Mouse (Mus musculus): ENCODE results near the gene Zfp317.
A peak's percentile ranks its signal among the peaks of the same experiment; 100 is the strongest.
"Not testable (repeated sequence)": the region's sequence is repeated elsewhere in the genome, so short reads cannot be mapped to it uniquely, and the experiment has no call there.

Zfp317 gene

DNA sequence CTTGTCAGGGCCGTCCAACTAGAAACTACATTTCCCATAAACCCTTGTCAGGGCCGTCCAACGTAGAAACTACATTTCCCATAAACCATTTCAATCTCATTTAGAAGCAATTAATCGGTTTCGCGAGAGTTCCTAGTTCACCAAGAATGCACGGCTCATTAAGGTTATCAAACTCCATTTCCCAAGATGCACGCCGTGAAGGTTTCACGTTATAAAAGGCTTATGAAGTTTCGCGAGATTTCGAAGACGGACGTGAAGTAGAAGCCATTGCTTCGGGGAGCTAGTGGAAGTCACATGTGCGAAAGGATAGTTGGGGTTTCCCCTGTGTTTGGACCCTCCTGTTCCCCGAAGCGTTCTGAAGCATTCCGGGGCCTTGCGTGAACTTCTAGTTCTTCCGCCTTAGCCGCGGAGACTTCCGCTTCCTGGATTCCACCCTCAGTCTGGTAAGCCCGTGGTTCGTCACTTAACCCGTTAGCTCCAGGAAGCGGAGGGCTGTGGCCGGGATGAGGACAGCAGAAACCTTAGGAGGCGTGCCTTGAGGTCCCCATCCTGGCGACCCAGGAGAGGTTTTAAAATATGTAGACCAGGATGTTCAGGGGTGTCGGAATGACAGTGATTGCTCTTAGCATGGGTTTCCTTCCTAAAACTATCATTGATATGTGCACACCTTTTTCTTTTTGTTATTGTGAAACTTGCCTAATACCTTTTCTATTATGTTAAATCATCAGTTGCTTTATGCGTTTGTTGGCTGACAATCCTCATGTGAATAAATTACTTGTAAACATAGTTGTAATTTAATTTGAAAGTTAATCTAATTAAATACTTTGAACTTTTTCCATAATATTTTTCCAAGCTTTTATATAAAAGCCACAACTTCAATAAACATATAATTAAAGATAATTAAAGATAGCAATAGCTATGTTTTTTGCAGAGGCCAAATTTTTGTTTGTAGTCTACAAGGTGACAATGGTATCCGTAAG lies at the start of gene Zfp317:
Zfp317 (plus strand) TSS at position 260 of the 980 bp plus-strand sequence.
- peak; percentile 96 for DNase-seq (ENCODE audit: low read depth)

DNA sequence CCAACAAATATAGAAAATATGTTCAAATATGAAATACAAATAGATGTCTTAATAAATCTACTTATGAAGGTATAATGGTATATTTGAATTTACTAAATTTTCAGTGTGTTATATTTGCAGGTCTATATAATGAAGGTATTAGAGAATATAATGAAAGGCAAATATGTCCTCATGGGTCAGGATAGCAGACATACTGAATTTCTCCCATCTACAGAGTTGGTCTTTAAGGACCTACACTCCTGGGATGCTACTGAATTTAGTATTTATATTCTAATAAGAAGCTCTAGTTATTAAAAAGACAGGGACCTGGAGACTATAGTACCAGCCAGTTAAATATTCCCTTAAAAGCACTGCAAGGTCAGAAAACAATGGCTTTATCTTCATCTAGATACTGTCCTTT lies 39.6 kb upstream of the Zfp317 start, which contains the start of gene Olfr855:
Olfr855 (plus strand) TSS at position 301 of the 400 bp plus-strand sequence.
- DNase-seq (ENCODE audit: low read depth) = no peak

DNA sequence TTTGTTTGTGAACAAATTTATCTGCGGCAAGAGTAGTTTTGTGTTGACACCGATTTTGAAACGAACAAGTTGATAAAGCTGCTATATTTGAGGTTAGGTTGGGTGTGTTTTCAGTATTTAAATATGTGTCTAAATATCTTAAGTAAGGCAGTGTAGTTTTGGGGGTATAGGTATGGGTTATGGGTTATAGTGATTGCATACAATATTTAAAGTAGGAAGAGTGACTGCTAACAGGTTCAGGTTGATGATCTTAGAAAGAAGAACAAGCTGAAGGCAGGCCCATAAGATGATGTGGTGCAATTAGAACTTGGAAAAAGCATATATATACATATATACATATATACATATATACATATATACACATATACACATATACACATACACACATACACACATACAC lies 605 bp upstream of the Zfp317 start:
- DNase-seq (ENCODE audit: low read depth) = no peak

DNA sequence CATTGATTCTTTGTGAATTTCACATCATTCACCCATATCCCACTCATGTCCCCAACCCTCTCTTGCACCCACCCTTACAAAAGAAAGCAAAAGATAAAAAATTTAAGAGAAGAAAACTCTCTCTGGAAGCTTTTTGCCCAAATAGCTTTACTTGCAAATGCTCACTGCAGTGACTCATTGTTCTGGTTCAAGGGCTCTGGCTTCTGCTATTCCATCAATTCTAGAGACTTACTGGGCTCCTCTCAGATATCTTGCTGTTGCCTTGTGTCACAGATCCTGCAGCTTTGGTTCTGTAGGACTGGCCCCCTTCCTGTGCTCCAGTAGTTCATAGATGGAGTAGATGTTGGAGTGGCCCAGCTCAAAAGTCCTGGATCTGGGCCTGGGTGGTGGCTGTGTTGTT lies 7.7 kb downstream of the Zfp317 start:
- no peak for DNase-seq (ENCODE audit: low read depth)

- DNase-seq (ENCODE audit: low read depth) = no peak
Observed at GRCm38 (mm10) chr9:19645193-19645592, 23.3 kb downstream of the Zfp317 start.

DNA sequence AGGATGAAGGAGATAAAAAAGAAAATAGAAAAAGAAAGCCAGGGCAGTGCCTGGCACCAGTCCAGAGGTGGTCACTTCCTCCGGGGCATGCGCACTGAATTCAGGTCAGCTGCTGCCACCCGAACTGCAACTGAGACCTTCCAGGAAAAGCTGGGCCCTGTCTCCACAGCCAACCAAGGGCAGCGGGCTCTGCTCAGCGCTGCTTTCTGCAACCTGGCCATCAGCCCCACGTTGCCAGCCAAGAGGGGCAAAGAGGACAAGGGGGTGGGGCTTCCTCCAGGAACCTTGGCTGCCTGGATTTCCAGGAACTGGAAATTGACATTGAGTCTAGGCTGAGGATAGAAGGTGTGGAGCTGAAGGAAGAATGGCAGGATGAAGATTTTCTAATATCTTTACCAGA lies 68.4 kb downstream of the Zfp317 start:
- no peak for DNase-seq (ENCODE audit: low read depth)

GRCm38 (mm10) chr9:19691426-19691825 lies 69.5 kb downstream of the Zfp317 start:
- DNase-seq (ENCODE audit: low read depth) = no peak

DNA sequence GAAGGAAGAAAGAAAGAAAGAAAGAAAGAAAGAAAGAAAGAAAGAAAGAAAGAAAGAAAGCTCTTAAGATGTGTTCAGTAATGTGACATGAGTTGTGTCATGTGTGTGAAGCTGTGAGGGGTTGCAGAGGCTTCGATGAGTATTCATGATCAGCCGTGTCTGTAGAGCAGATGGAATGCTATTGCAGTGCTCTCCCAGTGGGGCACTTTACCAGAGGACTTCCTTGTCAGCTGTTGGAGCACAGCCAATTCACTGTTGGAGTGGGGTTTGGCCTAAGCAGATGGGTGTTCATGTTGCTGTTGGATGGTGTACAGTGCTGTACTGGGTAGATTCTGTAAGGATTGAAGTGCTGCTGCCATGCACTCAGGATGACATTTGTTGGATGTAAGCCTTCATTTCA lies 70.5 kb downstream of the Zfp317 start:
- no peak for DNase-seq (ENCODE audit: low read depth)

DNA sequence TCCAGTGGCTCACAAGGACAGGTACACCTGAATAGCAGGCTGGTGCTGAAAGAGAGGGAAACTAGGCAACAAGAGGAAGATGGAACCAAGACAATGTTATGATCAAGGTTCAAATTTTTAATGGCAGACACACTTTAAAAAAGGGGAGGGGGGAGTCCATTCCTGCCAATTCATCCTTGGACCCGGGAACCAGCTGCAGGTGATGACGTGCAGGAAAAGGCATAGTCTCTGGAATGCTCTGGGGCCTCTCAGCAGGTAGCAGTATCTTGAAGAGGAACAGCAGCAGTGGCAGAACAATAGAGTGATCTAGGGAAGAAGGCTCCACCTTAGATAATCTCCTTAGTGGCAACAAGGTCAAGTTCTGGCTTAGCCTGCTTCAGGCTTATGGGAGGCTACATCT lies 72.4 kb downstream of the Zfp317 start:
- not testable (repeated sequence) for DNase-seq (ENCODE audit: low read depth)

GRCm38 (mm10) chr9:19694898-19695379 lies 73.0 kb downstream of the Zfp317 start:
- DNase-seq (ENCODE audit: low read depth) = not testable (repeated sequence)

Measured in c-Kit-positive CD71-positive TER-119-negative erythroid progenitor cells, embryonic 14.5 days (primary cell).